Mouse (Mus musculus) heart, adult 2 months (tissue): ENCODE results near the gene Arhgef39. TPM values are rescaled to one million over a fixed set of nuclear protein-coding genes. Genes with fewer than 3 reads are reported as not detected.

ENCODE experiments used
- DNase-seq, 2 experiments: peaks; one replicate each; pipeline ENCODE4 v3.0.0; 2021
- H3K27ac ChIP-seq: fragments of 200-600 bp; 2 replicates; pipeline ENCODE4 v1.8.1; 2022
- H3K27me3 ChIP-seq: fragments of 200-500 bp; 2 replicates; pipeline ENCODE4 v1.6.1; 2012; ENCODE audit warnings: mild to moderate bottlenecking, low read length, inconsistent platforms, mixed read lengths; ENCODE audit not compliant: control insufficient read depth, insufficient read depth
- H3K36me3 ChIP-seq: fragments of 200-500 bp; 2 replicates; pipeline ENCODE4 v1.6.1; 2012; ENCODE audit warnings: low read length, inconsistent platforms; ENCODE audit not compliant: control insufficient read depth, insufficient read depth
- H3K4me1 ChIP-seq: fragments of 200-500 bp; 2 replicates; pipeline ENCODE4 v1.6.1; 2011; ENCODE audit warnings: low read length; ENCODE audit not compliant: control insufficient read depth, insufficient read depth
- H3K4me3 ChIP-seq: fragments of 200-600 bp; 2 replicates; pipeline ENCODE4 v1.8.1; 2022
- H3K79me2 ChIP-seq: fragments of 200-500 bp; replicated peaks from 2 replicates; pipeline ENCODE4 v1.6.1; 2012; ENCODE audit warnings: mild to moderate bottlenecking, inconsistent platforms, low read length, moderate library complexity, mixed read lengths; ENCODE audit not compliant: control insufficient read depth, insufficient read depth
- H3K9ac ChIP-seq: fragments of 200-500 bp; 2 replicates; pipeline ENCODE4 v1.6.1; 2012; ENCODE audit warnings: low read depth, mild to moderate bottlenecking, control low read depth, inconsistent platforms, low read length, mixed read lengths
- CTCF ChIP-seq: fragments of 200-600 bp; IDR thresholded peaks from 2 replicates; pipeline ENCODE4 v1.8.1; 2022; ENCODE audit warnings: antibody characterized with exemption, mild to moderate bottlenecking, moderate library complexity
- EP300 ChIP-seq: fragments of 200-500 bp; IDR thresholded peaks from 2 replicates; pipeline ENCODE4 v1.6.1; 2011; ENCODE audit warnings: low read depth, low read length, control low read depth; ENCODE audit not compliant: insufficient read depth
- POLR2A ChIP-seq: fragments of 200-500 bp; IDR thresholded peaks from 2 replicates; pipeline ENCODE4 v1.6.1; 2011; ENCODE audit warnings: mild to moderate bottlenecking, low read depth, low read length, control low read depth; ENCODE audit not compliant: insufficient read depth
- WGBS: fragments of 180-500 bp; shearing (Covaris S2); methylation state at CpG from one replicate; pipeline ENCODE4 v1.1.7; 2018; 5-methylcytosine and 5-hydroxymethylcytosine counted together
- intact Hi-C: fragments of 180-260 bp; cut with DNase I; formaldehyde crosslinking; loops from one replicate; pipeline ENCODE4 v1.15.1; 2025
- polyA plus RNA-seq: library from polyadenylated mRNA; depleted of rRNA; stranded (reverse); fragments of >200 nt; gene quantifications from 2 replicates; pipeline ENCODE4 v1.2.3, GENCODE M21; 2012; rRNA removed
- total RNA-seq, 2 experiments: library from RNA; stranded (reverse); gene quantifications; 2 replicates each; pipeline ENCODE4 v1.2.3; 2021

The Arhgef39 gene
- total and polyA plus RNA-seq, 3 experiments, result 0.30 to 1.7 (median 0.31) TPM

GRCm38 (mm10) chr4:43447251-43447650 is 52.2 kb downstream of the Arhgef39 start:
- intact Hi-C loops, result no loop called here
- Histone ChIP-seq H3K9ac (no peak overlapping the region), H3K27ac (no peak overlapping the region), H3K36me3 (no peaks in the 10 kb centered on the region), H3K27me3 (no peaks in the 10 kb centered on the region), H3K4me3 (no peak overlapping the region), H3K4me1 (peaks cover 3% of the 10 kb centered on the region; the same call in 1 of the 2 replicates), H3K79me2 (no peaks in the 10 kb centered on the region)
- WGBS, result 77% methylated on average over 13 of the region's 13 CpGs
- peak; percentile 32 to 37 for DNase-seq
- no peak for TF ChIP-seq EP300
- TF ChIP-seq POLR2A, result no peak
- no peak for TF ChIP-seq CTCF

Other genes with a start within 250 kb of the Arhgef39 start
- under 1 TPM in 1 of 2 experiments, not detected in 1; 0.08 TPM for gene Atp8b5, start 232.5 kb downstream of the Arhgef39 start, total RNA-seq
- gene Atp8b5, start 232.5 kb downstream of the Arhgef39 start, polyA plus RNA-seq, result 0.14 and 0.15 TPM in 2 replicates
- 10 to 100 TPM; 43.5 to 45.3 TPM for gene Rusc2, start 117.7 kb downstream of the Arhgef39 start, total RNA-seq
- gene Rusc2, start 117.7 kb downstream of the Arhgef39 start, polyA plus RNA-seq, result 27.2 and 27.5 TPM in 2 replicates
- not detected for gene Fam166b, start 70.6 kb downstream of the Arhgef39 start, total RNA-seq
- gene Fam166b, start 70.6 kb downstream of the Arhgef39 start, polyA plus RNA-seq, result 1.4 TPM in 1 of 2 replicates, not detected in the other
- 10 to 100 TPM; 36.6 to 37.5 TPM for gene Tesk1, start 57.8 kb downstream of the Arhgef39 start, total RNA-seq
- gene Tesk1, start 57.8 kb downstream of the Arhgef39 start, polyA plus RNA-seq, result 51.5 and 52.6 TPM in 2 replicates
- gene Cd72, start 45.1 kb downstream of the Arhgef39 start, total RNA-seq, result 1 to 10 TPM in 1 of 2 experiments, under 1 TPM in 1; 0.97 to 1.0 TPM
- 1.8 and 4.8 TPM in 2 replicates for gene Cd72, start 45.1 kb downstream of the Arhgef39 start, polyA plus RNA-seq
- under 1 TPM in 1 of 2 experiments, not detected in 1; 0.31 TPM for gene Sit1, start 16.0 kb downstream of the Arhgef39 start, total RNA-seq
- gene Sit1, start 16.0 kb downstream of the Arhgef39 start, polyA plus RNA-seq, result not detected in 2 replicates
- gene Ccdc107, start 6.8 kb downstream of the Arhgef39 start, total RNA-seq, result 10 to 100 TPM; 29.8 to 33.8 TPM
- 50.8 and 67.9 TPM in 2 replicates for gene Ccdc107, start 6.8 kb downstream of the Arhgef39 start, polyA plus RNA-seq
- under 1 TPM; 0.11 to 0.34 TPM for gene Car9, start 7.3 kb upstream of the Arhgef39 start, total RNA-seq
- gene Car9, start 7.3 kb upstream of the Arhgef39 start, polyA plus RNA-seq, result 0.32 and 0.55 TPM in 2 replicates
- gene Tpm2, start 24.1 kb upstream of the Arhgef39 start, total RNA-seq, result 10 to 100 TPM; 35.4 to 41.2 TPM
- 41.8 and 44.9 TPM in 2 replicates for gene Tpm2, start 24.1 kb upstream of the Arhgef39 start, polyA plus RNA-seq
- 10 to 100 TPM; 44.0 to 46.5 TPM for gene Creb3, start 62.6 kb upstream of the Arhgef39 start, total RNA-seq
- gene Creb3, start 62.6 kb upstream of the Arhgef39 start, polyA plus RNA-seq, result 29.8 and 36.8 TPM in 2 replicates
- 100 to 1,000 TPM; 105 to 109 TPM for gene Tln1, start 63.0 kb upstream of the Arhgef39 start, total RNA-seq
- 53.1 and 67.0 TPM in 2 replicates for gene Tln1, start 63.0 kb upstream of the Arhgef39 start, polyA plus RNA-seq
- 10 to 100 TPM; 29.4 to 31.7 TPM for gene Rgp1, start 79.0 kb upstream of the Arhgef39 start, total RNA-seq
- 38.1 and 47.5 TPM in 2 replicates for gene Rgp1, start 79.0 kb upstream of the Arhgef39 start, polyA plus RNA-seq
- 10 to 100 TPM; 11.5 to 13.2 TPM for gene Gba2, start 79.2 kb upstream of the Arhgef39 start, total RNA-seq
- gene Gba2, start 79.2 kb upstream of the Arhgef39 start, polyA plus RNA-seq, result 18.2 and 27.4 TPM in 2 replicates
- gene Msmp, start 84.8 kb upstream of the Arhgef39 start, total RNA-seq, result under 1 TPM; 0.52 to 0.57 TPM
- gene Msmp, start 84.8 kb upstream of the Arhgef39 start, polyA plus RNA-seq, result 0.62 and 0.67 TPM in 2 replicates
- 10 to 100 TPM; 35.9 to 43.4 TPM for gene Npr2, start 132.2 kb upstream of the Arhgef39 start, total RNA-seq
- gene Npr2, start 132.2 kb upstream of the Arhgef39 start, polyA plus RNA-seq, result 57.0 and 63.0 TPM in 2 replicates
- under 1 TPM in 1 of 2 experiments, not detected in 1; 0.29 TPM for gene Spag8, start 153.9 kb upstream of the Arhgef39 start, total RNA-seq
- 0.44 and 2.0 TPM in 2 replicates for gene Spag8, start 153.9 kb upstream of the Arhgef39 start, polyA plus RNA-seq
- 100 to 1,000 TPM; 143 to 155 TPM for gene Hint2, start 156.8 kb upstream of the Arhgef39 start, total RNA-seq
- gene Hint2, start 156.8 kb upstream of the Arhgef39 start, polyA plus RNA-seq, result 165 and 201 TPM in 2 replicates
- 10 to 100 TPM; 17.9 to 18.2 TPM for gene Tmem8b, start 169.3 kb upstream of the Arhgef39 start, total RNA-seq
- 21.1 and 22.2 TPM in 2 replicates for gene Tmem8b, start 169.3 kb upstream of the Arhgef39 start, polyA plus RNA-seq
- under 1 TPM; 0.16 to 0.43 TPM for gene Fam221b, start 169.4 kb upstream of the Arhgef39 start, total RNA-seq
- gene Fam221b, start 169.4 kb upstream of the Arhgef39 start, polyA plus RNA-seq, result 0.18 and 0.35 TPM in 2 replicates
- not detected for gene Olfr70, start 201.1 kb upstream of the Arhgef39 start, total RNA-seq
- gene Olfr70, start 201.1 kb upstream of the Arhgef39 start, polyA plus RNA-seq, result not detected in 2 replicates
- gene Olfr71, start 210.6 kb upstream of the Arhgef39 start, total RNA-seq, result not detected
- not detected in 2 replicates for gene Olfr71, start 210.6 kb upstream of the Arhgef39 start, polyA plus RNA-seq
- 1 to 10 TPM; 4.0 to 4.7 TPM for gene Hrct1, start 227.5 kb upstream of the Arhgef39 start, total RNA-seq
- gene Hrct1, start 227.5 kb upstream of the Arhgef39 start, polyA plus RNA-seq, result 8.8 and 10.7 TPM in 2 replicates
- gene Spaar, start 230.3 kb upstream of the Arhgef39 start, total RNA-seq, result 1 to 10 TPM; 4.4 to 4.8 TPM
- gene Spaar, start 230.3 kb upstream of the Arhgef39 start, polyA plus RNA-seq, result 5.2 and 7.8 TPM in 2 replicates